Mouse (Mus musculus) cortical plate, adult 2 months (tissue): Measurements from ENCODE around the gene Pigv. TPM values are rescaled to one million over a fixed set of nuclear protein-coding genes. Genes with fewer than 3 reads are reported as not detected.

Experiments
- H3K27ac ChIP-seq: fragments of 200-500 bp; 2 replicates; pipeline ENCODE4 v1.5.1; 2012; ENCODE audit warnings: low read length, control low read depth, inconsistent platforms; ENCODE audit not compliant: insufficient read depth
- H3K4me1 ChIP-seq: fragments of 200-500 bp; 2 replicates; pipeline ENCODE4 v1.6.1; 2011; ENCODE audit warnings: low read length; ENCODE audit not compliant: control insufficient read depth, insufficient read depth
- H3K4me3 ChIP-seq: fragments of 200-500 bp; 2 replicates; pipeline ENCODE4 v1.5.1; 2011; ENCODE audit warnings: mild to moderate bottlenecking, low read length, control low read depth; ENCODE audit not compliant: insufficient read depth
- CTCF ChIP-seq: fragments of 200-500 bp; IDR thresholded peaks from 2 replicates; pipeline ENCODE4 v1.5.1; 2011; ENCODE audit warnings: mild to moderate bottlenecking, control low read depth, low read length; ENCODE audit not compliant: insufficient read depth; ENCODE audit errors: extremely low read depth
- POLR2A ChIP-seq: fragments of 200-500 bp; IDR thresholded peaks from 2 replicates; pipeline ENCODE4 v1.6.1; 2011; ENCODE audit warnings: mild to moderate bottlenecking, low read length, control low read depth; ENCODE audit not compliant: insufficient read depth; ENCODE audit errors: extremely low read depth
- polyA plus RNA-seq: library from polyadenylated mRNA; depleted of rRNA; stranded (reverse); fragments of >200 nt; gene quantifications from 2 replicates; pipeline ENCODE4 v1.2.3, GENCODE M21; 2012

Pigv gene
- polyA plus RNA-seq, 1 experiment, result 6.6 TPM

DNA sequence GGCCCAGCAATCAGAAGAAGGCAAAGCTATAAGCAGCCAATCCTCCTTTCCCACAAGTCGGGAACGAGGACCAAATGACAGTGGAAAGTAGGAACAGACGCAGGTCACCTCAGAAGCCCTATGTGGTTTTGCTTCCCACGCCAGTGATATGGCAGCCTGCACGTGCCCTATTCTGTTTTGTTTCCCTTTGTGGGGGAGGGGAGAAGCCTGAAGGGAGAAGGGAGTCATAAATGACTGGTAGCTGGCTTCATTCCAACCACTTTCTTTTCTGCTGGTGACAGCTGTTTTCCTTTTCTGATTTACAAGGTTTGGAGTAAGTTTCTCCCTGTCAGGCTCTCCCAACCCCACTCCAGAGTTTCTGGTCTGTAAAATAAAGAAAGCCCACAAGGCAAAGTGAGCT, 17.8 kb upstream of the Pigv start:
- no peak for TF ChIP-seq POLR2A
- no peak for TF ChIP-seq CTCF
- no peak overlapping the region for H3K27ac ChIP-seq
- H3K4me3 ChIP-seq, result no peak overlapping the region
- H3K4me1 ChIP-seq, result no peaks in the 10 kb centered on the region

GRCm38 (mm10) chr4:133688417-133689067, 16.1 kb upstream of the Pigv start:
- Histone ChIP-seq H3K27ac (no peak overlapping the region), H3K4me1 (no peaks in the 10 kb centered on the region), H3K4me3 (no peak overlapping the region)
- TF ChIP-seq CTCF, result no peak
- TF ChIP-seq POLR2A, result no peak

DNA sequence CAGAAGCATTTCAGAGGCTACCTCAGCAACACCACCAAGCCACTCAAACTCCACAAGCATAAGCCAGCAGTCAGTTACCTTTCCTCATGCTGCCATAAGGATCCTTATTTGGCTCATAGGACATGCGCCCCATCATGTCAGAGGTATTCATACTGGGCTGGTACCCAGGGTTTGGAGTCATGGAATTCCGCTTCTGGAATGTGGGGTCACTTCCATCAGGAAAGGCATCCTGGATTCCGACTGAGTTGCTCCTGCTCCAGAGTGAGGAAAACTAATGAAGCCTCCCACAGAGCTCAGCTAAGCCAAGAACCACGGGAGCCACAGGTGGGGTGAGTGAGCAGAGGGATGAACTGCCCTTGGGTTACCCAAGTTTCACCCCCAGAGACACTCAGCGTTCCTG, 14.7 kb upstream of the Pigv start:
- no peak overlapping the region for H3K4me3 ChIP-seq
- no peak overlapping the region for H3K27ac ChIP-seq
- TF ChIP-seq POLR2A, result no peak
- no peak for TF ChIP-seq CTCF
- H3K4me1 ChIP-seq, result no peaks in the 10 kb centered on the region

DNA sequence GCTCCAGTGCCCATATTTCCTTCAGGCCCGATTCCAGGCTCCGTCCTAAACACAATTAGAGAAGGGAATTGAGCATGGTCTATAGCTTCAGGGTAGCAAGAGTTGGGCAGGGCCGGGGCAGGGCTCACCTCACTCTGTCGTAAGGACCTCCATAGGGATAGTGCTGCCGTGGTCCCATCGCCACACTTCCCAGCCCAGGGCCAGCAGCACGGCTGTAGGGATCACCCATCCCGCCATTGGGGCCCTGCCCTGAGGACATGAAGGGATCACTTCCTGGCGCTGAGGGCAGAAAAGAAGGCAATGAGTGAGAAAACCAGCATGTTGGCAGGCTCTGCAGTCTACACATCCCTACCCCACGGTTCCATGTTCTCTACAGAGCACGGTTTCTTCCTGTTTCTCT, 14.1 kb upstream of the Pigv start:
- H3K27ac ChIP-seq, result no peak overlapping the region
- no peak overlapping the region for H3K4me3 ChIP-seq
- no peak for TF ChIP-seq POLR2A
- no peak for TF ChIP-seq CTCF
- H3K4me1 ChIP-seq, result no peaks in the 10 kb centered on the region

GRCm38 (mm10) chr4:133680206-133680786, 7.8 kb upstream of the Pigv start:
- Histone ChIP-seq H3K4me3 (no peak overlapping the region), H3K27ac (no peak overlapping the region), H3K4me1 (no peaks in the 10 kb centered on the region)
- TF ChIP-seq CTCF (no peak), POLR2A (no peak)

DNA sequence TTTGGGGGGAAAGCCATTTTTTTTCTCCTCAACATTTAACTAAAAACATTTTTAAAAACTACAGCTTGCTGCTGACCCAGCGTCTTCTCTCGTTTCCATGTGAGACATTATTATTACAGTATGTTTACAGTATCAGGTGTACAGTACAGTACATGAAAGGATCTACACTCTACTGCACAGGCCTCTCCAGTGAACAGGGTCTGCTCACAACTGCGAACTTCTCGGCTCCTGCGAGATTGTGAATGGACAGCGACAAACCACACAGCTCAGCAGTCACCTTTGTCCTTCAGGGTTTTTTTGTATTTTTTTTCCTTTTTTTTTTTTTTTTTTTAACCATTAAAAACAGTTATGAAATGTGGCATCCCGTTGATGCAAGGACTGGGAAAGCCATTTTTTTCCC, 7.2 kb upstream of the Pigv start:
- no peaks in the 10 kb centered on the region for H3K4me1 ChIP-seq
- no peak overlapping the region for H3K27ac ChIP-seq
- no peak for TF ChIP-seq POLR2A
- TF ChIP-seq CTCF, result no peak
- no peak overlapping the region for H3K4me3 ChIP-seq

- no peak overlapping the region for H3K27ac ChIP-seq
- no peak overlapping the region for H3K4me3 ChIP-seq
- peaks cover 7% of the 10 kb centered on the region; the same call in 1 of the 2 replicates for H3K4me1 ChIP-seq
Observed at GRCm38 (mm10) chr4:133677266-133677665, 4.8 kb upstream of the Pigv start.

DNA sequence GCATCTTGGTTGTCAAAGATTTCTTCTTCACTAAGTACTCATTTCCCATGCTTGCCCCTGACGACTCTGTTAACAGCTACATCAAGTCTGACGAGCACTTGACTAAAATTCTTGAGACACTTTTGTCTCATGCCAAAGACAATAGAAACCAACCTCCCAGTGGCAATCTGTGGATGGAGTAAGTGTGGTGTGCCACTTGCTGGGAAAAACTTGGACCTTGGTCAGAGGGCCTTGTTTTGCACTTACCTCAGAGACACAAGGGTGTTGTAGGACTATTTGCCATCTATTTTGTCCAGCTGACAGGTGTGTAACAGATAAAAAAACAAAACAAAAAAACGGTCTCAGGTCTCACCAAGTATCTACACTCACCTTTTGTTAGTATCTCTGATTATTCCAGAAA, 3.7 kb upstream of the Pigv start:
- Histone ChIP-seq H3K4me1 (peaks cover 7% of the 10 kb centered on the region; the same call in 1 of the 2 replicates), H3K4me3 (no peak overlapping the region), H3K27ac (no peak overlapping the region)
- no peak for TF ChIP-seq POLR2A
- TF ChIP-seq CTCF, result no peak

More at GRCm38 (mm10) chr4:133677266-133677665, 4.8 kb upstream of the Pigv start:
- TF ChIP-seq POLR2A (no peak), CTCF (no peak)

GRCm38 (mm10) chr4:133675594-133676016, 3.2 kb upstream of the Pigv start:
- Histone ChIP-seq H3K4me1 (peaks cover 7% of the 10 kb centered on the region; the same call in 1 of the 2 replicates), H3K27ac (peak overlapping the region; percentile 36; the same call in 1 of the 2 replicates), H3K4me3 (no peak overlapping the region)
- TF ChIP-seq CTCF (no peak), POLR2A (no peak)

DNA sequence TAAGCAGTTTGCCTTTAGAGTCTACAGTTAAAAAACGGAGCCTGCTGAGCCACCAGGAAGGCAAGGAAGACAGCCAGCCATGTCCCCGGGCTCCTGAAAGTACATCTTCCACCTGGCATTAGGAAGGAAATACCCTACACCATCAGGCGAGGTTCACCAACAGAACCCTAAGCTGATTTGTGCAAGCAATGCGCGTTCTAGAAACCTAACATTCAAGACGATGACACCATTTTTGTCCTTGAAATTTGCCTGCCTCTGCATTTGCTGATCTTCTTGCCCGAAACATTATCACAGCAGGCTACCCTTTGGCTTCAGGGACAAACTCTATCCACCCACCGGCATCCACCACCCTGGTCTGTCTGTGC, 1.9 kb upstream of the Pigv start:
- Histone ChIP-seq H3K27ac (peak overlapping the region; percentile 56), H3K4me1 (peaks cover 7% of the 10 kb centered on the region; the same call in 1 of the 2 replicates), H3K4me3 (no peak overlapping the region)
- TF ChIP-seq CTCF, result no peak
- TF ChIP-seq POLR2A, result no peak
